Mouse (Mus musculus) lung, adult 2 months (tissue): ENCODE results near the gene Dapk3.

ENCODE experiments used
- CTCF ChIP-seq: fragments of 200-500 bp; IDR thresholded peaks from 2 replicates; pipeline ENCODE4 v1.5.1; 2011; ENCODE audit warnings: mild to moderate bottlenecking, low read length, control low read depth; ENCODE audit not compliant: insufficient read depth
- POLR2A ChIP-seq: fragments of 200-500 bp; IDR thresholded peaks from 2 replicates; pipeline ENCODE4 v1.6.1; 2011; ENCODE audit warnings: low read depth, mild to moderate bottlenecking, control low read depth, low read length, borderline replicate concordance; ENCODE audit errors: extremely low read depth

- TF ChIP-seq POLR2A (no peak), CTCF (no peak)
Measured at GRCm38 (mm10) chr10:81233226-81233585, 50.4 kb downstream of the Dapk3 start.
